26 mouse cellular contexts compared by ENCODE assay signal in genomic region chr4:142283867-142284266, GRCm38 (mm10). TPM values are rescaled to one million over a fixed set of nuclear protein-coding genes. Genes with fewer than 3 reads are reported as not detected.
DNase-seq lines count a peak whose midpoint lies in the region; ATAC-seq lines count a peak whose summit lies in the region.
"Had no signal": no experiment of that assay in that cellular context is flagged by ENCODE, and none has a peak within 500 bp of the region (broad histone marks: within the 10 kb centered on the region; RNA-seq: fewer than 3 reads in every experiment).

No protein-coding gene starts in this region.

- H3K9me3 ChIP-seq in heart, embryonic 15.5 days (replicated peaks), result no peaks in the 10 kb centered on the region

- no peak overlapping the region for H3K4me3 ChIP-seq in heart, embryonic 15.5 days
- H3K4me3 ChIP-seq: neural tube, embryonic 12.5 days had no signal

- H3K27ac ChIP-seq in heart, embryonic 15.5 days, result no peak overlapping the region
- H3K27ac ChIP-seq: hindbrain, embryonic 14.5 days; liver, embryonic 14.5 days; neural tube, embryonic 12.5 days; stomach, postnatal 0 days had no signal

- no peak overlapping the region for H3K9ac ChIP-seq in heart, embryonic 15.5 days
- H3K9ac ChIP-seq: hindbrain, embryonic 14.5 days; liver, embryonic 14.5 days; neural tube, embryonic 12.5 days had no signal

- no peak overlapping the region for H3K4me2 ChIP-seq in heart, embryonic 15.5 days
- H3K4me2 ChIP-seq: heart, embryonic 11.5 days; hindbrain, embryonic 14.5 days; neural tube, embryonic 12.5 days had no signal

- DNase-seq in heart, adult 9 months (ENCODE audit: low spot score in 2 of 2), result no peak
- DNase-seq in kidney, postnatal 10 days, result peak; percentile 45
- no peak for DNase-seq in kidney, adult 18-20 months
- DNase-seq in lung, postnatal 14 days, result peak; percentile 5
- no peak for DNase-seq in lung, postnatal 25 days (ENCODE audit: low spot score)
- DNase-seq: cerebellum, postnatal 36 days; gastrocnemius, postnatal 14 days; heart, postnatal 14 days; kidney, adult 11 months; layer of hippocampus, postnatal 36 days; liver; lung, adult 2 months; midbrain, embryonic 14.5 days; right cerebral cortex, postnatal 4 days; thymus, adult 18-20 months; thymus, postnatal 25 days had no signal

- peaks cover 9% of the 10 kb centered on the region; the same call in 1 of the 2 replicates for H3K4me1 ChIP-seq in heart, embryonic 15.5 days (replicated peaks)
- H3K4me1 ChIP-seq: neural tube, embryonic 12.5 days had no signal

- peak; percentile 23; the same call in 1 of the 2 replicates for ATAC-seq in heart, embryonic 15.5 days (replicated peaks; ENCODE audit: insufficient number of reproducible peaks, insufficient read depth, low FRiP score, low read depth)
- no peak for ATAC-seq in erythroblast, adult 5-6 weeks (replicated peaks; ENCODE audit: low FRiP score, poor library complexity, severe bottlenecking)
- ATAC-seq: forebrain, embryonic 14.5 days; inflammation-experienced regulatory T-cells, adult 6 months had no signal

- WGBS in heart, embryonic 15.5 days, result 58% methylated on average over 5 of the region's 5 CpGs

- no peaks in the 10 kb centered on the region for H3K36me3 ChIP-seq in heart, embryonic 15.5 days
- H3K36me3 ChIP-seq: neural tube, embryonic 12.5 days had no signal

- no peaks in the 10 kb centered on the region for H3K27me3 ChIP-seq in heart, embryonic 15.5 days
- H3K27me3 ChIP-seq: neural tube, embryonic 12.5 days had no signal

RNA-seq across cellular contexts. Expression of gene Kazn, which starts 44.7 kb away (rescaled TPM):
- polyA plus RNA-seq in heart, embryonic 15.5 days (2015; fragmentation: Nextera tagmentation; extraction: Ambion mirVana), result 4.3 and 7.9 TPM in 2 replicates
- total RNA-seq in erythroblast, adult 5-6 weeks (2015; ENCODE audit: low replicate concordance), result not detected in 2 replicates
- not detected in 2 replicates for total RNA-seq in erythroblast, adult 5-6 weeks (2017; ENCODE audit: low replicate concordance)
- total RNA-seq: MEL had no signal
- polyA plus RNA-seq: inflammation-experienced regulatory T-cells, adult 6 months had no signal

Comparison
In these comparisons a context has a peak if more than half of its experiments do, and no peak if none do; other contexts are left out.
1. DNase-seq: peak in kidney, postnatal 10 days (single experiment) and lung, postnatal 14 days (single experiment); none in heart, adult 9 months (0 of 2), kidney, adult 18-20 months (single experiment) and lung, postnatal 25 days (single experiment).